Mouse (Mus musculus) ovary, postnatal 14 days (tissue): Measurements from ENCODE around the gene Mut.

Experiments used
- DNase-seq: peaks from one replicate; pipeline ENCODE4 v3.0.0; 2022; ENCODE audit warnings: low spot score

The Mut gene

DNA sequence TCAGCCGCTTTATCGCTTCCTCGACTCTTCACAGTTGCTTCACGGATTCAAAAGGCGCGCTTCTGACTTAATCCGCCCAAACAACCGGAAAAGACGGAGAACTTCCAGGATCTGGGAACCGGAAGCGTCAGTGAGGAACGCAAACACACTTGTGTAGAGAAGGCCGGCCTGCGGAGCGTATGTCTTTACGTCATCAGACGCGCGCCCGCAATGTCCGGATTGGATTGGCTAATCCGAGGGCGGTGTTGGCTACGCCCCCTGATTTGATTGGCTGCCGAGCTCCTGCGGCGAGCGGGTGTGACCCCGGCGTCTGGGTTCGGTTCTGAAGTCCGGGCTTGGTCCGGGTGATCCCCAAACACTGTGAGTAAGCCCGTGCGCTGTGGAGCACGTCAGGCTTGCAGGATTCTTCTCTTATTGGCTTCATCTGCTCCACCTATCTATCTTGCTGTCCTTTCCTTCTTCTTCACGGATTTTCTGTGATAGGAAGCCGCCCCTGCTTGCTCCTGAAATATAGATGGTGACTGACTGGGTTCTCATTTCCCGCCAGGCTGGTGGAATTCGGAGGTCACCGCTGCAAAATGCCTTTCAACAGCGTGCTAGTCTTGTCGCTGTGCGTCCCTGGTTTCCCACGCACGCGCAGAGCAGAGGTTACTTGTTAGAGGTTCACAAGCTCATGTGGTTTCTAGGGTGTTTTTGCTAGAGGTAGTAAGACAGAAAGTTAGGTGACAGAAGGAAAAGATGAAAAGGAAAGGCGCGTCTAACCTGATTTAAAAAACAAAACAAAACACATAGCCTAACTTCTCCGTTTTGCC, at the start of gene Mut, which contains the start of gene Cenpq:
Gene Mut, plus strand, starts transcription at position 266 of the 812 bp plus-strand sequence.
Gene Cenpq, minus strand, starts transcription at position 628 of the 812 bp plus-strand sequence.
- peak; percentile 97 for DNase-seq

DNA sequence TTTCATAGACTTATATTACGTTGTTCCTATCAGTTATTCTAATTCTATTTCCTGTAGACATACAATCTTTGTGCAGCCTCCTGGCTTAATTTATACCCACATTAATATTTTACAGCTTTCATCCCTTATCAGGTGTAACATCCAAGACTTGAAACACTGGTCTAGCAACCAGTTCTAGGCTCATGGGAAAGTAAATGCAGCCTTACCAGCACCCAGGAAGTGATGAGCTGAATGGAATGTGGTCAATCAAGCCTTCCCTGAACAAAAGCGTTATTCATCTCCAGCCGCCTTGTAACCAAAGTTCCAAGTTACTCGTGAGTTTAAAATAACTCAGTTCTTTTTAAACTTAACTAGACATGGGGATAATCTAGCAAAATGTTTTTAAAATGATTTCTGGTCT, 49.3 kb upstream of the Mut start:
- DNase-seq: no peak

DNA sequence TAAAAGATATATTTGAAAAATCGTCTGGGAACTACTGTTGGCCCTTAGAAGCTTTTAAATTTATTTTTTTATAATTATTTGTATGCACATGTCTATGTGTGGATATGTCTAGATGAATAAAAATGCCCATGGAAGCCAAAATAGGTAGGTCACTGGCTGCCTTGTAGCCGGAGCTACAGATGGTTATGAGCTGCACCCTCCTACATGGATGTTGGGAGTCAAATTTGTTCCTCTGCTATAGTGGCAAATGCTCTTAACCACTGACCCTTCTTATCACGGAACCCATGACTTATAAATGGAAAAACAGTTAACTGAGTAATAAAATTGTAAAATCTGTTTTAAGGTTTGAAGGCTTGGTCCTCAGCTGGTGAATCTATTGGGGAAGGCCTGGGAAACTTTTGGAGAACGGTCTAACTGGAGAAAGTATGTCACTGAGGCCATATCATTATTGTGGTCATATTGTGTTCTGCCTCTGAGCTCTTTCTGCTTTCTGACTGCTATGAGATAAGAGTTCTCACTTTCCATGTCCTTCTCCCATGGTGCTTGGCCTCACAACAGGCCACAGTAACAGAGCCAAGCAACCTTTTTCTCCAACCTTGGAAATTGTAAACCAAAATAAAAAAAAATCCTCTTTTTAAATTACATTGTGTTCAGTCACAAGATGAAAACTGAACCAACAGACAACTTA, 46.5 kb upstream of the Mut start:
- no peak for DNase-seq

DNA sequence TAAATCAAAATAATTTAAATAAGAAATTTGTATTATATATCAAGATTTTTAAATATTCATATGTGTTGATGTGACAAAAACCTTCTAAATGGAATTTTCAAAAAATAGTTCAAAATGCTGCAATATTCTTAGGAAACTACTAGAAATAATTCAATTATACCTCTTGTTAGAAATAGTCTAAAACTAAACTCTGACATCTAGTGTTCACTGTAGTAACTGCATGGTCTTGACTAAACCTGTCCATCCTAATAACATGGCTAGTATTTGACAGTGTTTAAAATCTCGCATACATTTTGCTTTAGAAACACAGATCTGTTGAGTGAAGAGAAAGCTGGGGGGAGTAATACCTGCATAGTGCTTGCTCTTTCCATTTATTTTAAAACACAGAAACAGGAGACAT, 37.6 kb upstream of the Mut start:
- no peak for DNase-seq

DNA sequence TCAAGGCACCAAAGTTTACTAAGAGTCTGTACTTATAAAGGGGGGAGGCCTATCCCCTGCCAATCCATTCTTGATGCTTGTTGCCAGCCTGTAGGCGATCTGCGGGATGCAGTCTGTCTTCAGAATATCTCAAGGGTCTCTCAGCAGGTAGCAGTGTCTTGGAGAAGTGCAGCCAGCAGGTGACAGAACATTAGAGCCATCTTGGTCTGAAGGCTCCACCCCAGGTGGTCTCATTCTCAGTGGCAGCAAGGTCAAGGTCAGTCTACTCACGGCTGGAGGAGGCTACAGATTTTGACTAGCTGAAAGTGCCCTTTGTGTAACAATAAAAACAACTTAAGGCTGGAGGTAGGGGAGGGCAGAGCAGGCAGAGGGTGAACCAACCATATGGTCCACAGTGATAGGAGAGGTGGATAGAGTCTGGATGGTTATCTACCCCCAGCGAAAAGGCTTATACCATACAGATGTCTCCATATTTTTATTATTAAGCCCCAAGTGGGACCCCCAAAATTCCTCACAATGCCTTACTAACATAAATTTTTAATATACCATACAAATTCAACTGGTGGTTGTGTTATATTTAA, 34.6 kb upstream of the Mut start:
- no peak for DNase-seq

DNA sequence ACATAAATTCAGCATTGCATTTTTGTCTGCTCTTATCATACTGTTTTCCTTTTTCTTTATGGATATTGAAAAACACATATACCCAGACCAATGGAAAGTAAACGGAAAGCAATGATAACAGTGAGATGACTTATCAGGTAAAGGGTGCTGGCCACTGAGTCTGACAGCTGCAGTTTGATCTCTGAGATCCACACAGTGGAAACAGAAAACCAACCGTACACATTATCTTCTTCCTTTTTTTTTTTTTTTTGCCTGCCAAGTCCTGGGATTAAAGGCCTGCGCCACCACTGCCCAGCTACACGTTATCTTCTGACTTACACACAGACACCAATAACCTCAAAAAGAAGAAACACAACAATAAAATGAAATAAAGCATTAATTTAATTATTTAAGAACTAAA, 31.1 kb upstream of the Mut start:
- no peak for DNase-seq

DNA sequence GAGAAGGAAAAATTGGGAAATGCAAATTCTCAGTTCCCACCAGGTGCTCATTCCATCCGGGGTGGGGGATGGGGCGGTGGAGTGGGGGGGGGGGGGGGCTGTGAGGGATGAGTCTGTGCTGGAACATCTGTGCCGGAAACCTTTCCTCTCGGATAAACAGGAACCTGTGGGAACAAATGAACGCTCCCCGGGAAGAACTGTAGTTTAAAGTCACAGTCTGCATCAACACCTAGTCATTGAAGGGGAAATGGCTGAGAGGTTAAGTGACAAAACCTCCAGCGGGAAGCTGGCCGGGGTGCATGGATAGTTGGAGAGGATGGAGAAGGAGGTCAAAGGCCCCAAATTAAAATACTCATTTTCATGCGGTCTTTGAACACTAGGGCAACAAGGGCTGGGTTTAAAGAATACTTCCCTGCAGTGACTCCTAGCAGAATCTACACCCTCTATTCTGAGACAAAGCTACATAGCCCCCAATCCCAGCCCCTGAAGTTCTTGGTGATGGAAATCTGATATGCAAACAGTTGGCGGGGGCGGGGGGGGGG, 30.4 kb upstream of the Mut start:
- DNase-seq: no peak

DNA sequence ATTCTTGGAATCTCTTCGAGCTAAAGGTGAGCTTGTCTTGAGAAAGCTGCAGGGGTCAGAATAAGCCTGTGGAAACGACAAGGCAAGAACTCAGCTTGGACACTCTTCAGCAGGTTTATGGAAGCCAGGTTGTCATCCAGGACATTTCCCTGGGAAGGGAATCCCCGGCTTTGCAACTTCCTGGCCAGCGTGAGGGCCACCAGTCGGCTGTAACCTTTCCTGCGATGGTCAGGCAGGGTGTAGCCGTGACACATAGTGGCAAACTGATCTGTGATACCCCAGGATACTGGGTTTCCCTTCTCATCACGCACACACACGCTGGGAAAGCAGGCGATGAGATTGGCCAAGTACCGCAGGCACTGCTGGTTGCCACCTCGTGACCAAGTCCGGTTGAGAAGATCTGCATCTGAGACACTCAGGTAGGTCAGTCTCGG, 29.7 kb upstream of the Mut start:
- DNase-seq: no peak

DNA sequence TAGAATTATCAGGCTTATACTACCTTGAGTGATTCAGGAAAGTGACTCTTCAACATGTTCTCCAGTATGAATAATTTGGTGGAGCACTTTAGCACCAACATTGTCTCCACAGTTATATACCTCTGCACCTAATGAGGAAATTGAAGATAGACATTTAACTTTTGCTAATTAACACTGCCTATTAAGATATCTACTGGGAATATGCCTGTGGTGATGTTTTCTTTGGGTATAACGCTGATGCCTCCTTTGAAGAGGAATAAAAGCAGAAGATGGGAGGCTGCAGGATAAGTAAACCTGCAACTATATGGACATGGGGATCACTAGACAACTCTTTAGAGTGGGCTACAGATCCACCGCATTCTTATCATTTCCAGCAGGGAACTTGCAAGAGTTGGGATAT, 20.2 kb upstream of the Mut start, which contains the start of gene Glyatl3:
Gene Glyatl3, minus strand, starts transcription at position 101 of the 400 bp plus-strand sequence.
- DNase-seq: no peak

DNA sequence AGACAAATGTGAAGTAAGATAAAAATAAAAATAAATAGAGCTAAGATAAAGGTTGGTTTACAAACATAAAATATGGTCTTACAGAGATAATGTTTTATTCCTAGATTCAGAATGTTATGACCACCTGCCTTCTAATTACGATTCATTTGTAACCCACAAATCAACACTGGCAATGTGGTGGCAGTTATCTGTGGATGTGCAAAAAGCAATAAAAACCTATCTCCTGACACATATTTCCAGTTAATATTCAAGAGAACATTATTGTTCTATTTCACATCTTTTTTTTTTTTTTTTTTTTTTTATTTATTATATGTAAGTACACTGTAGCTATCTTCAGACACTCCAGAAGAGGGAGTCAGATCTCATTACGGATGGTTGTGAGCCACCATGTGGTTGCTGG, 19.0 kb upstream of the Mut start:
- no peak for DNase-seq

DNA sequence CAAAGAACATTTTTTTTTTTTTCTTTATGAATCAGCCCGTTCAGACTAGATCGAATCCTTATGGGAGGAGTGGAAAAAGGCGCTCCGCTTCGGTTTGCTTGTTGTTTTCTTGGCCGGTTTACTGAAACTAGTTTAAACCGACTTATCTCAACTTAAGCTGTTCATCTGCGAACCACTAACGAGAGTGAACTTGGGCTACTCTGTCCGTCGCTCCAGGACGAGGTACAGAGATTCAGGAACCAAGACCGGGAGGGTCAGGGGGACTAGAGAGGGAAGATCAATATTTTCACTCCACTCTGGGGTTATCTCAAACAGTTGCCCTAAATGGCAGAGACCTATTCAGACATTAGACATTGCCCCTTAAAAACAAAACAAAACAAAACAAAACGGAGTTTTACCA, 500 bp upstream of the Mut start:
- DNase-seq: no peak

DNA sequence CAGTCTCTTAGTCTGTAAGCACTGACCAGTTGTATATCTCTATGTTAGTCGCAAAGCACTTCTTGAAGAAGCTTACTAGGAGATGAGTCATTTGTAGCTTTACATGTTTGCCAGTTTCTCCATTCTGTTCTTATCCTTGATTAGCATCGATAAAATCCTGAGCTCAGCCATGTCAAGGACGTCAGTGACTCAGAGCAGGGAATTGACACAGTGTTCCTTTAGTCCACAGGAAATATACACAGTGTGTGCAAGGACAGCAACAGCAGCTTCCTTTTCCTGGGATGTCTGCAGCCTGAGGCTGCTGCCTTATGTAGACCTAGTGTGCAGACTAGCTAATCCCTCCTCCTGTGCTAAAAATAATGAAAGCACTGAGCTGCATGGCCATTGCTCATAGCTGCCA, 14.0 kb downstream of the Mut start:
- no peak for DNase-seq

DNA sequence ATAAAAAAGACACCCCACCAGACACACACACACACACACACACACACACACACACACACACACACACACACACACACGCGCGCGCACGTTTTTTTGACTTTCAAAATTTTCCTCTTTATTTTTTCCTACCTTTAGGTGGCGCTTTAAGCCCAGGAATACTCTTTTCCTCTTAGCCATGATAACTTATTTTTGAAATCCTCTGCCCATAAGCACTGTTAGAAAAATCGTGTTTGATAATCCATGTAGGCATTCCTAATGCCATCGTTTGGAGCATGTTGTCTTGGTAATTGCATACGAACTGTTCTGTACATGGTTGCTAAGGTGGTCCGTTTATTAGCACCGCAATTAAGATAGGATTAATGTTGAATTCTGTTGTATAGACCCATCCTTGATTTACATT, 43.4 kb downstream of the Mut start:
- DNase-seq: no peak

DNA sequence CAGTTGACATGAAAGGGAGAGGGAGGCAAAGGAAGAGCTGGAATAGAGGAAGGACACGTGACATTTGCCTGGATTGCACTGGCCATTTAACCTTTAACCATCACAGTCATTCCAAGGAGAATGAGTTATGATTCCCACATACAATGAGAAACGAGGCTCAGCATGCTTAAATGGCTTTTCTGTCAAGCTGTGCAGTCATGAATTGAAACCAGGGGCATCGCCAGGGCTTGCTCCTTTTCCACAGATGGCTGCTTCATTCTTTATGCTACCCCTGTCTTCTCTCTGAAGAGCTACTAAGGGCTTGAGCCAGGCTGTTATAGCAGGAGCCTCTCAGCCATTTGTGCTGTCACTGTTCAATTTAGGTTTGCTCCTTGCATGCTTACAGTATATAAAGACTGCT, 57.6 kb downstream of the Mut start:
- no peak for DNase-seq
